Mouse (Mus musculus) lung, postnatal 0 days (tissue): ENCODE results near the gene Mkrn2.
A peak's percentile ranks its signal among the peaks of the same experiment; 100 is the strongest.

ENCODE experiments used
- CTCF ChIP-seq: IDR thresholded peaks from 2 replicates; pipeline ENCODE4 v1.5.1; 2016; ENCODE audit warnings: antibody characterized with exemption, mild to moderate bottlenecking
- EP300 ChIP-seq: IDR thresholded peaks from 2 replicates; pipeline ENCODE4 v1.6.1; 2016; ENCODE audit warnings: antibody characterized with exemption, mild to moderate bottlenecking, control low read depth

- TF ChIP-seq CTCF (peak; percentile 45), EP300 (no peak)
Measured at GRCm38 (mm10) chr6:115601322-115601714, 384 bp upstream of the Mkrn2 start.
